Mouse (Mus musculus) brain, embryonic 14.5 days (tissue): ENCODE measurements around the gene Ccdc66. TPM values are rescaled to one million over a fixed set of nuclear protein-coding genes. Genes with fewer than 3 reads are reported as not detected.

Experiments
- DNase-seq: peaks from one replicate; pipeline ENCODE4 v3.0.0-alpha.2; 2011; ENCODE audit warnings: low read depth
- CTCF ChIP-seq: fragments of 200-500 bp; IDR thresholded peaks from 2 replicates; pipeline ENCODE4 v1.5.1; 2012; ENCODE audit warnings: inconsistent platforms, mild to moderate bottlenecking, moderate library complexity, borderline replicate concordance; ENCODE audit not compliant: insufficient read depth, insufficient read length; ENCODE audit errors: extremely low read depth
- POLR2A ChIP-seq: fragments of 200-500 bp; IDR thresholded peaks from 2 replicates; pipeline ENCODE4 v1.6.1; 2012; ENCODE audit warnings: mild to moderate bottlenecking, inconsistent platforms, borderline replicate concordance; ENCODE audit not compliant: poor library complexity, insufficient read depth, insufficient read length, severe bottlenecking; ENCODE audit errors: extremely low read depth
- polyA plus RNA-seq: library from polyadenylated mRNA; depleted of rRNA; stranded (reverse); fragments of >200 nt; gene quantifications from 2 replicates; pipeline ENCODE4 v1.2.3, GENCODE M21; 2012; rRNA removed

Ccdc66 gene
- polyA plus RNA-seq, 1 experiment = 13.4 TPM

- TF ChIP-seq CTCF (no peak), POLR2A (no peak)
Measured at GRCm38 (mm10) chr14:27436826-27437225, 71.4 kb downstream of the Ccdc66 start.

GRCm38 (mm10) chr14:27436116-27436515 lies 72.1 kb downstream of the Ccdc66 start:
- TF ChIP-seq POLR2A (no peak), CTCF (no peak)
- no peak for DNase-seq

More at GRCm38 (mm10) chr14:27436826-27437225, 71.4 kb downstream of the Ccdc66 start:
- DNase-seq = no peak

GRCm38 (mm10) chr14:27432064-27432463 lies 76.2 kb downstream of the Ccdc66 start:
- DNase-seq = no peak
- no peak for TF ChIP-seq CTCF
- TF ChIP-seq POLR2A = no peak

Other genes with a start within 250 kb of the Ccdc66 start
- gene Fam208a, start 79.6 kb downstream of the Ccdc66 start, polyA plus RNA-seq = 31.7 and 32.2 TPM in 2 replicates
- gene Erc2, start 114.0 kb upstream of the Ccdc66 start, polyA plus RNA-seq = 37.9 and 59.4 TPM in 2 replicates